Mouse (Mus musculus) midbrain, embryonic 12.5 days (tissue): ENCODE results near the gene Cebpb. TPM values are rescaled to one million over a fixed set of nuclear protein-coding genes. Genes with fewer than 3 reads are reported as not detected.

ENCODE experiments used
- ATAC-seq: fragments of 200-750 bp; cut with Nextera tagmentation; 2 replicates; pipeline ENCODE4 v1.8.0; 2017; ENCODE audit warnings: low read depth, moderate TSS enrichment, moderate library complexity; ENCODE audit not compliant: low FRiP score
- H3K27ac ChIP-seq: fragments of 300-500 bp; sonication (generic); replicated peaks from 2 replicates; pipeline ENCODE4 v1.5.1; 2016; ENCODE audit warnings: mild to moderate bottlenecking
- H3K27me3 ChIP-seq: fragments of 300-500 bp; sonication (generic); 2 replicates; pipeline ENCODE4 v1.6.1; 2016; ENCODE audit warnings: mild to moderate bottlenecking
- H3K36me3 ChIP-seq: fragments of 300-500 bp; sonication (generic); 2 replicates; pipeline ENCODE4 v1.6.1; 2016
- H3K4me1 ChIP-seq: fragments of 300-500 bp; sonication (generic); 2 replicates; pipeline ENCODE4 v1.6.1; 2016
- H3K4me2 ChIP-seq: fragments of 300-500 bp; sonication (generic); replicated peaks from 2 replicates; pipeline ENCODE4 v1.6.1; 2016; ENCODE audit warnings: mild to moderate bottlenecking, moderate library complexity
- H3K4me3 ChIP-seq: fragments of 300-500 bp; sonication (generic); 2 replicates; pipeline ENCODE4 v1.5.1; 2016; ENCODE audit warnings: mild to moderate bottlenecking
- H3K9ac ChIP-seq: fragments of 300-500 bp; sonication (generic); replicated peaks from 2 replicates; pipeline ENCODE4 v1.6.1; 2016; ENCODE audit warnings: mild to moderate bottlenecking, moderate library complexity
- H3K9me3 ChIP-seq: fragments of 300-500 bp; sonication (generic); 2 replicates; pipeline ENCODE4 v1.6.1; 2016; ENCODE audit warnings: mild to moderate bottlenecking
- WGBS: fragments of 180-500 bp; shearing (Covaris S2); methylation state at CpG from one replicate; pipeline ENCODE4 v1.1.7; 2016; 5-methylcytosine and 5-hydroxymethylcytosine counted together
- polyA plus RNA-seq: library from polyadenylated mRNA; unstranded; fragments of >200 nt; fragmentation: Nextera tagmentation; extraction: Ambion mirVana; gene quantifications from 2 replicates; pipeline ENCODE4 v1.2.1, GENCODE M21; 2016

Gene Cebpb
- polyA plus RNA-seq, 1 experiment from 2014 or later: 3.1 TPM

DNA sequence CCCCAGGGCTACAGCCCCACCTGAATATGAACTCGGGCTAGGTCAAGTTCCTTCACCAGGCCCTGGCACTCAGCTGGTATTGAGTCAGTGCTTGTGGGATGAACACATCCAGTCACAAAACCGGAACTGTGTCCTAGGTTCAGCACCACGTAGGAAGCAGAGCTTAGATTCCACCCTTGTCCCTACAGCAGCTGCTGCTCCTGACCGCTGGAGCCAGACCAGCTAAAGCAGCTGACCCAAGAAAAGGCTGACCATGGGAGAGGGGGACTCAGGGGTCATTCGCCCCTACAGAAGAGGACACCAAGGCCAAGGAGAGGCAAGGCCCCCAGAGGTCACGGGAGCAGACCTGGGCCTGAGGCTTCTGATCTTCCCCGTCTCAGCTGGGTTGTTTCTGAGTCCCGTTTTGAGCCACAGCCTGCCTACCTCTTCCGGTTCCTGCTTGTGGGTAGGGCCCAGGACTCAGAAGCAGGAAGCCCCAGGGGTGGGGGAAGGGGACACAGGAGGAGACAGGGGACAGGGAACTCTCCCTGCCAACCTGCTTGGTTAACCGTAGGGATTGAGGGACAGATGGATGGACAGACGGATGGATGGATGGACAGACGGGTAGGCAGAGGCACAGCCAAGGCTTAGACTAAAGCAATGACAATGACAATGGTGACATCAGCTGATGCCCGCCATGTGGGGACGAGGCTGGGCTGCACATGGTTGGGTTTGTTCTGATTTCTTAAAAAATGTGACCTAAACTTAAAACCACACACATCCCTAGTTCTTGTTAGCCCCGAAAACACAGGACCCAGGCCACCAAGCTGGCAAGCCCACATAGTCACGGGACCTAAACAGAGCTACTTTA is 31.9 kb upstream of the Cebpb start:
- Histone ChIP-seq H3K36me3 (peaks cover 27% of the 10 kb centered on the region), H3K9ac (no peak overlapping the region; the same call in 1 of the 2 replicates), H3K27me3 (0 out of 2 replicates have a peak, but pooled peaks cover under 1% of the 10 kb centered on the region), H3K9me3 (no peaks in the 10 kb centered on the region), H3K4me2 (no peak overlapping the region), H3K27ac (peak overlapping the region; percentile 25; the same call in 1 of the 2 replicates), H3K4me3 (no peak overlapping the region), H3K4me1 (peaks cover 22% of the 10 kb centered on the region)
- 86% methylated on average over 16 of the region's 16 CpGs for WGBS
- ATAC-seq: no peak

DNA sequence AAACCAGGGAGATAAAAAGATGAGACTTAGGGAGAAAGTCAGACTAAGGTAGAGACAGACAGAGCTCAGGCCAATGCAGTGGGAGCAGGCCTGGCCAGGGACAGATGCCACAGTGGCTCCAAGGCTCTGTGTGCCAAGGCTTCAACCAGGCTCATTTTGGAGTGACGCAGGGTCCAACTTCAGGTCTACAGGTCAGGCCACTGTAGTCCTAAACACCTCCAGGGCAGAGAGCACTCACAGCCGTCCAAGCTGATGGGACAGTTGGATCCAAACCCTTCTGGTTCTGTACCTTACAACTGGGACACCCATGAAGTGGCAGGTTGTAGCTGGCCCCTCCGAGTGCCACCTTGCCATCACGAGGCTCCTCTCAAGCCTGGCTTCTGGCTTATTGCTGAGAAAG is 30.7 kb upstream of the Cebpb start:
- ATAC-seq: no peak
- Histone ChIP-seq H3K27me3 (peaks cover 11% of the 10 kb centered on the region), H3K9ac (no peak overlapping the region), H3K9me3 (no peaks in the 10 kb centered on the region), H3K4me1 (peaks cover 29% of the 10 kb centered on the region), H3K36me3 (peaks cover 24% of the 10 kb centered on the region), H3K4me3 (no peak overlapping the region), H3K27ac (no peak overlapping the region), H3K4me2 (no peak overlapping the region)
- 93% methylated on average over 4 of the region's 4 CpGs for WGBS

DNA sequence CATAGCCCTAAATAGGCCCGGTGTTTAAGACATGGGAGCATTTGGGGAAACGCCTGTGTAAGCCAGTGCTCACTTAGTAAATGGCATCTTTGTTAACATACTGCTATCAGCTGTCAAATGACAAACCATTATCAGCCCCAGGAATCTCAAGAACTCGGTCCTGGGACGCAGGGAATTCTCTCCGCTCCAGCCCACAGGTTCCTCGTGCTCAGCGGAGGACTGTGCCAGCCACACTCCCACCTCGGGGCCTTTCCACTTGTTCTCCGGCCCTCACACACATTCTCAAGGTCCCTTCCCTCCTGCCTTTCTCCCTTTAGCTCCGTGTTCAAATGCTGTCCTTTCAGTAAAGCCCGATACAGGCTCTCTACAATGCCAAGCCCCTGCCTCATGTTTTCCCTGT is 30.0 kb upstream of the Cebpb start:
- no peak overlapping the region for H3K27ac ChIP-seq
- 85% methylated on average over 11 of the region's 11 CpGs for WGBS

GRCm38 (mm10) chr2:167659177-167659846 is 29.4 kb upstream of the Cebpb start:
- Histone ChIP-seq H3K27ac (no peak overlapping the region), H3K4me3 (peak overlapping the region; percentile 86; the same call in 1 of the 2 replicates), H3K4me2 (peak overlapping the region; percentile 92), H3K9me3 (no peaks in the 10 kb centered on the region), H3K4me1 (peaks cover 29% of the 10 kb centered on the region), H3K36me3 (peaks cover 10% of the 10 kb centered on the region), H3K9ac (0 out of 2 replicates have a peak overlapping the region, but pooled peaks have one; percentile 8), H3K27me3 (peaks cover 14% of the 10 kb centered on the region)
- WGBS: 81% methylated on average over 10 of the region's 10 CpGs
- ATAC-seq: no peak

More for the DNA sequence above, 30.0 kb upstream of the Cebpb start:
- H3K27me3 ChIP-seq: peaks cover 14% of the 10 kb centered on the region
- no peaks in the 10 kb centered on the region for H3K9me3 ChIP-seq
- H3K9ac ChIP-seq: no peak overlapping the region
- no peak overlapping the region for H3K4me2 ChIP-seq
- no peak overlapping the region for H3K4me3 ChIP-seq
- H3K36me3 ChIP-seq: peaks cover 16% of the 10 kb centered on the region
- H3K4me1 ChIP-seq: peaks cover 29% of the 10 kb centered on the region
- ATAC-seq: no peak

- Histone ChIP-seq H3K4me3 (peak overlapping the region; percentile 86), H3K4me2 (peak overlapping the region; percentile 92), H3K4me1 (peaks cover 29% of the 10 kb centered on the region), H3K27me3 (peaks cover 14% of the 10 kb centered on the region), H3K27ac (no peak overlapping the region), H3K36me3 (peaks cover 3% of the 10 kb centered on the region; the same call in 1 of the 2 replicates), H3K9me3 (no peaks in the 10 kb centered on the region), H3K9ac (peak overlapping the region; percentile 85)
- peak; percentile 0; the same call in 1 of the 2 replicates for ATAC-seq
- WGBS: 22% methylated on average over 13 of the region's 13 CpGs
These were observed 28.7 kb upstream of the Cebpb start for GRCm38 (mm10) chr2:167659847-167660610.

DNA sequence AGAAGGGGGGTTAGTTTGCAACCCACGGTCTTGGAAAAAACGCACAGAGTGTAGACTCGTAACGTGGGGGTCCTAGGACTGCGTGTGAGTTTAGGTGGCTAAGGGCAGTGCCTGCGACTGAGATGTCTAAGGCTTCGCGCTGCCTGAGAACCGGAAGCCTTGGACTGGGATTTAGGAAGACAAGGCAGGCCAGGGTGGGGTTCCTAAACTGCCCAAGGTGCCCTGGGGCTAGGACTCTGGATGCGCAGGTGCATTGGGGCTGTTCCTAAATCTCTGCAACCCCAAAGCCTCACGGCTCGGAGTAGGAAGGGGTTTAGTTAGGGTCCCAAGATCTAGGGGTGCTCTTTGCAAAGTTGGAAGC is 28.1 kb upstream of the Cebpb start:
- Histone ChIP-seq H3K4me2 (peak overlapping the region; percentile 92), H3K27me3 (peaks cover 14% of the 10 kb centered on the region), H3K4me1 (peaks cover 29% of the 10 kb centered on the region), H3K9me3 (no peaks in the 10 kb centered on the region), H3K9ac (peak overlapping the region; percentile 85), H3K36me3 (0 out of 2 replicates have a peak, but pooled peaks cover 3% of the 10 kb centered on the region), H3K27ac (no peak overlapping the region), H3K4me3 (peak overlapping the region; percentile 86)
- peak; percentile 5; the same call in 1 of the 2 replicates for ATAC-seq
- WGBS: 2% methylated on average over 12 of the region's 12 CpGs

DNA sequence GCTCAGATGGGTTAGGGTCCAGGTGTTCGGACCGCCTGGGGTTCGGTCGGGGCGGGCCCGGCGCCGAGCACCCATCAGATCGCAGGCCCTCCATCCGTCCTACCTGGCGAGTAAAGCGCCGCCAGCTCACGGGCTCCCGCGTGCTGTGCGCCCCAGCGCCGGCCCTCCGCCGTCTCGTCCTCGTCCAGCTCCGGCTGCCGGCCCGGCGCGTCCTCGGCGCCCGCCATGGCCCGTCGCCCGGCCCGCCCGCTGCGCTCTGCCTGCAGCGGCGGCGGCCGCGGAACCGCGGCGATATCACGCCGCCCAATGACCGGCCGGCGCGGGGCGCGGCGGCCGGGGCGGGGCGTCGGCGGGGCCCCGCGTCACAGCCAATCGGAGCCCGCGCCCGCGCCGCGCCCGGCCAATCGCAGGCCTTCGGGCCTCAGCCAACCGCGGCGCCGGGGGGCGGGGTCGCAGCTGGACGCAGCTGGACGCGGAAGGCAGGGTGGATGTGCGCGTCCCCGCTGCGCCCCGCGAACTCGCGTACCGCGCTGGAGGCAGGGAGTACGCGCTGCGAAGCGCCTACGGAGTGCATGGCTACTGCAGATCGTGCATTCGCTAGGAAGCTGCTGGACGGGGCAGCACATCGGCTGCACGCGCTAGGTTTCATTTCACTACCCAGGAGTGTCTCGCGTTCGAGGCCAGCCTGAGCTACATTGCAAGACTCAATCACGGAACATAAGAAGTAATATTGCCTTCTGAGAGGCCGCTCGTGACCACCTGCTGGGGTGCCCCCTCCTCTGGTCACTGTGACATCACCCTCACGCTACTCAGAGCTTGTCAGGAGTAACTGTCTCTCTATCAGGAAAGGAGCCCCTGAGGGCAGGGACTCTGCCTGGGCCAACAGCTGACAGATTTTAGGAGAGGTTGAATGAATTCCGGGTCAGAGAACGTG is 27.2 kb upstream of the Cebpb start, which contains the start of gene Gm20431:
Gm20431 (minus strand) TSS at position 227 of the 934 bp plus-strand sequence.
- ATAC-seq: peak; percentile 96
- Histone ChIP-seq H3K27ac (peak within 1 kb of the TSS; percentile 63), H3K4me1 (peaks cover 29% of the 10 kb centered on the region), H3K4me2 (peak within 1 kb of the TSS; percentile 92), H3K36me3 (0 out of 2 replicates have a peak, but pooled peaks cover 3% of the 10 kb centered on the region), H3K9me3 (no peaks in the 10 kb centered on the region), H3K27me3 (peaks cover 14% of the 10 kb centered on the region), H3K9ac (peak within 1 kb of the TSS; percentile 85), H3K4me3 (peak within 1 kb of the TSS; percentile 86)
- under 1% methylated on average over 93 of the region's 110 CpGs for WGBS

GRCm38 (mm10) chr2:167662713-167663112 is 26.0 kb upstream of the Cebpb start:
- Histone ChIP-seq H3K4me1 (peaks cover 29% of the 10 kb centered on the region), H3K9me3 (no peaks in the 10 kb centered on the region), H3K27ac (no peak overlapping the region), H3K27me3 (peaks cover 14% of the 10 kb centered on the region), H3K4me2 (no peak overlapping the region), H3K9ac (no peak overlapping the region), H3K36me3 (0 out of 2 replicates have a peak, but pooled peaks cover under 1% of the 10 kb centered on the region), H3K4me3 (no peak overlapping the region)
- no peak for ATAC-seq
- WGBS: 55% methylated on average over 6 of the region's 6 CpGs

DNA sequence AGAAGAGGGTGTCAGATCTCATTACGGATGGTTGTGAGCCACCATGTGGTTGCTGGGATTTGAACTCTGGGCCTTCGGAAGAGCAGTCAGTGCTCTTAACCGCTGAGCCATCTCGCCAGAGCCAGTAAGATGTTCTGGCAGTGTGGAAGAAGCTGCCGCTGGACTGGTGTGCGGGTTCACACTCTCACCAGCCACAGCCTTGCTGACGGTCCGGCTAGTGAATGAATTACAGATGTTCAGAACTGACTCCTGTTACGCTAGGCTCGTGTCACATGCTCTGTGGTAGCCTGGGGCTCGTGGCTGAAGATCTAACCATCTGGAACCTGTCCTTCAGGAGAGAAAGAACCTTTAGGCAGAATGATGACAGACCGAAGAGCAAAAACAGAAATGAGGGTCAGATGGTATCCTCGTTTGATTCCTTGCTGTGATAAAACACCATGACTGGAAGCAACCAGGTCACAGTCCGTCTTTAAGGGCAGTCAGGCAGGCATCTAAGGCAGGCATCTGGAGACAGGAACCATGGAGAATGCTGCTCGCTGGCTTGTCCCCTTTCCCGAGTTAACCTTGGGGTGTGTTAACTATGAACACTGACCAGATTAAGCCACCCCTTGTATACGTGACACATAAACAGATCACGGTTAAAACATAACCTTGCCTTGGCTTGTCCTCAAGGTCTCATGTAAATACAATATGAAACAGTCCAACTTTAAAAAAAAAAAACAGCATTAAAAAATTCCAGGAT is 22.6 kb upstream of the Cebpb start:
- 83% methylated on average over 18 of the region's 18 CpGs for WGBS
- Histone ChIP-seq H3K9me3 (no peaks in the 10 kb centered on the region), H3K27ac (no peak overlapping the region), H3K4me3 (no peak overlapping the region), H3K9ac (no peak overlapping the region), H3K36me3 (no peaks in the 10 kb centered on the region), H3K4me2 (no peak overlapping the region), H3K27me3 (peaks cover 14% of the 10 kb centered on the region), H3K4me1 (peaks cover 9% of the 10 kb centered on the region)
- no peak for ATAC-seq

DNA sequence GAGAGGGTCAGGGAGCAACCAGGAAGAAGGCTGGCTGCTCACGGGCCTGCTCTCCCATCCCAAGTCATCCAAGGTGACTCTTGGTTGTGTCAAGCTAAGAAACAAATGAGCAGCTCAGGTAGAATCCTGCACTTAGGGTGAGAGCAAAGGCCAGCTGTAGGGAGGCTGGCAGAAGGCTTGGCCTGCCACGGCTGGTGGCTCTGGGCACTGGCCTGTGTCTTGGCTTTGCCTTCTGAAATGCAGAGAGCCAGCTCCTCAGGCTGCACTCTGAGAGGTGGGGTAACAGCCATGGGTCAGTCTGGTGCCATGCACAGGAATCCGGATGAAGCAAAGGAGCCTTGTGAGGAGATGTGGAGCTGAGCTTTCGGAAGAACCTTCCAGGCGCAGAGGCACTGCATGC is 20.3 kb upstream of the Cebpb start:
- H3K27me3 ChIP-seq: no peaks in the 10 kb centered on the region
- peaks cover 4% of the 10 kb centered on the region; the same call in 1 of the 2 replicates for H3K4me1 ChIP-seq
- WGBS: 88% methylated on average over 5 of the region's 5 CpGs
- H3K36me3 ChIP-seq: no peaks in the 10 kb centered on the region
- no peak overlapping the region for H3K4me3 ChIP-seq
- no peak overlapping the region for H3K4me2 ChIP-seq
- no peak overlapping the region for H3K27ac ChIP-seq
- no peak overlapping the region for H3K9ac ChIP-seq
- no peak for ATAC-seq
- H3K9me3 ChIP-seq: no peaks in the 10 kb centered on the region
